11 mouse cellular contexts compared by ENCODE assay signal in genomic region chr9:20760813-20761212, GRCm38 (mm10). TPM values are rescaled to one million over a fixed set of nuclear protein-coding genes. Genes with fewer than 3 reads are reported as not detected.
A peak's percentile ranks its signal among the peaks of the same experiment; 100 is the strongest.
DNase-seq lines count a peak whose midpoint lies in the region; ATAC-seq lines count a peak whose summit lies in the region.
"Had no signal": no experiment of that assay in that cellular context is flagged by ENCODE, and none has a peak within 500 bp of the region (broad histone marks: within the 10 kb centered on the region; RNA-seq: fewer than 3 reads in every experiment).

No protein-coding gene starts in this region.

- peak; percentile 86 for DNase-seq in Muller cell, postnatal 12 days (ENCODE audit: inconsistent ontology term)
- DNase-seq in adrenal gland, postnatal 14 days, result peak; percentile 84
- no peak for DNase-seq in layer of hippocampus, adult 9-11 months
- DNase-seq in embryo, embryonic 10 days (ENCODE audit: low spot score), result no peak
- DNase-seq in forebrain, embryonic 10.5 days (ENCODE audit: extremely low spot score, low spot score), result no peak

- H3K4me2 ChIP-seq in heart, embryonic 16.5 days (ENCODE audit: low read depth, low read length), result no peak overlapping the region
- no peak overlapping the region for H3K4me2 ChIP-seq in lung, embryonic 16.5 days (ENCODE audit: low read depth, low read length)
- H3K4me2 ChIP-seq: liver, embryonic 15.5 days; stomach, embryonic 15.5 days had no signal

- H3K9ac ChIP-seq in heart, embryonic 16.5 days (ENCODE audit: low read length), result no peak overlapping the region
- no peak overlapping the region for H3K9ac ChIP-seq in lung, embryonic 16.5 days (ENCODE audit: low read length)
- H3K9ac ChIP-seq: liver, embryonic 15.5 days; stomach, embryonic 15.5 days had no signal

- ATAC-seq in heart, embryonic 16.5 days (replicated peaks; ENCODE audit: extremely low read depth, insufficient read depth, low FRiP score), result peak; percentile 81
- peak; percentile 47 for ATAC-seq in lung, embryonic 16.5 days (ENCODE audit: low read depth)
- ATAC-seq in activated CD4-positive, CD25-positive, alpha-beta regulatory T cell, adult 4 months, result no peak

- WGBS in heart, embryonic 16.5 days, result 38% methylated on average over 12 of the region's 12 CpGs
- WGBS in lung, embryonic 16.5 days, result 49% methylated on average over 12 of the region's 12 CpGs
- WGBS in forebrain, embryonic 10.5 days, result 73% methylated on average over 12 of the region's 12 CpGs

- no peaks in the 10 kb centered on the region; the same call in 1 of the 2 replicates for H3K27me3 ChIP-seq in heart, embryonic 16.5 days (ENCODE audit: control insufficient read depth, insufficient read depth, low read length)
- no peaks in the 10 kb centered on the region for H3K27me3 ChIP-seq in lung, embryonic 16.5 days (ENCODE audit: control insufficient read depth, insufficient read depth, low read depth, low read length)
- no peaks in the 10 kb centered on the region for H3K27me3 ChIP-seq in forebrain, embryonic 10.5 days (ENCODE audit: poor library complexity, severe bottlenecking)
- H3K27me3 ChIP-seq: stomach, embryonic 15.5 days had no signal

- H3K4me3 ChIP-seq in heart, embryonic 16.5 days (ENCODE audit: low read length), result no peak overlapping the region
- no peak overlapping the region for H3K4me3 ChIP-seq in lung, embryonic 16.5 days (ENCODE audit: low read length)
- H3K4me3 ChIP-seq in forebrain, embryonic 10.5 days, result no peak overlapping the region
- H3K4me3 ChIP-seq: liver, embryonic 15.5 days; stomach, embryonic 15.5 days had no signal

- no peaks in the 10 kb centered on the region for H3K9me3 ChIP-seq in heart, embryonic 16.5 days (replicated peaks; ENCODE audit: control insufficient read depth, low read length)
- H3K9me3 ChIP-seq in lung, embryonic 16.5 days (ENCODE audit: control insufficient read depth, low read length), result no peaks in the 10 kb centered on the region; the same call in 1 of the 2 replicates
- H3K9me3 ChIP-seq in forebrain, embryonic 10.5 days, result no peaks in the 10 kb centered on the region
- H3K9me3 ChIP-seq: liver, embryonic 15.5 days; stomach, embryonic 15.5 days had no signal

- H3K4me1 ChIP-seq in heart, embryonic 16.5 days (ENCODE audit: control insufficient read depth, insufficient read depth, low read length), result peaks cover 5% of the 10 kb centered on the region; the same call in 1 of the 2 replicates
- no peaks in the 10 kb centered on the region for H3K4me1 ChIP-seq in lung, embryonic 16.5 days (replicated peaks; ENCODE audit: control insufficient read depth, insufficient read depth, low read length)
- H3K4me1 ChIP-seq in forebrain, embryonic 10.5 days, result peaks cover 10% of the 10 kb centered on the region

- H3K36me3 ChIP-seq in heart, embryonic 16.5 days (ENCODE audit: control insufficient read depth, insufficient read depth), result no peaks in the 10 kb centered on the region
- no peaks in the 10 kb centered on the region for H3K36me3 ChIP-seq in lung, embryonic 16.5 days (ENCODE audit: control insufficient read depth, insufficient read depth, low read length)
- no peaks in the 10 kb centered on the region for H3K36me3 ChIP-seq in forebrain, embryonic 10.5 days (replicated peaks)
- H3K36me3 ChIP-seq: liver, embryonic 15.5 days; stomach, embryonic 15.5 days had no signal

- H3K27ac ChIP-seq in heart, embryonic 16.5 days (ENCODE audit: low read length), result no peak overlapping the region
- no peak overlapping the region for H3K27ac ChIP-seq in lung, embryonic 16.5 days (ENCODE audit: low read length)
- no peak overlapping the region for H3K27ac ChIP-seq in forebrain, embryonic 10.5 days
- H3K27ac ChIP-seq: liver, embryonic 15.5 days; stomach, embryonic 15.5 days had no signal

RNA-seq across cellular contexts. Expression of gene Olfm2, which starts 14.7 kb away (rescaled TPM):
- 1.6 and 2.4 TPM in 2 replicates for total RNA-seq in adrenal gland, postnatal 14 days (2021)
- 1.4 and 1.7 TPM in 2 replicates for polyA plus RNA-seq in heart, embryonic 16.5 days (2015; fragmentation: Nextera tagmentation; extraction: Ambion mirVana)
- 2.9 and 3.7 TPM in 2 replicates for polyA plus RNA-seq in lung, embryonic 16.5 days (2015; fragmentation: Nextera tagmentation; extraction: Ambion mirVana)
- polyA plus RNA-seq in activated CD4-positive, CD25-positive, alpha-beta regulatory T cell, adult 4 months (2017; shearing (Covaris generic)), result under 1 TPM in 1 of 2 experiments, not detected in 1; 0.25 TPM
- polyA plus RNA-seq in forebrain, embryonic 10.5 days (2016; fragmentation: Nextera tagmentation; extraction: Ambion mirVana), result 10.4 and 14.0 TPM in 2 replicates

RNA-seq across cellular contexts. Expression of gene Col5a3, which starts 54.1 kb away (rescaled TPM):
- 114 and 117 TPM in 2 replicates for total RNA-seq in adrenal gland, postnatal 14 days (2021)
- 1.9 and 2.1 TPM in 2 replicates for polyA plus RNA-seq in heart, embryonic 16.5 days (2015; fragmentation: Nextera tagmentation; extraction: Ambion mirVana)
- polyA plus RNA-seq in lung, embryonic 16.5 days (2015; fragmentation: Nextera tagmentation; extraction: Ambion mirVana), result 1.2 and 1.8 TPM in 2 replicates
- polyA plus RNA-seq in activated CD4-positive, CD25-positive, alpha-beta regulatory T cell, adult 4 months (2017; shearing (Covaris generic)), result not detected
- 0.26 and 0.27 TPM in 2 replicates for polyA plus RNA-seq in forebrain, embryonic 10.5 days (2016; fragmentation: Nextera tagmentation; extraction: Ambion mirVana)

RNA-seq across cellular contexts. Expression of gene Rdh8, which starts 57.5 kb away (rescaled TPM):
- not detected in 2 replicates for total RNA-seq in adrenal gland, postnatal 14 days (2021)
- not detected in 2 replicates for polyA plus RNA-seq in heart, embryonic 16.5 days (2015; fragmentation: Nextera tagmentation; extraction: Ambion mirVana)
- polyA plus RNA-seq in lung, embryonic 16.5 days (2015; fragmentation: Nextera tagmentation; extraction: Ambion mirVana), result not detected in 2 replicates
- not detected for polyA plus RNA-seq in activated CD4-positive, CD25-positive, alpha-beta regulatory T cell, adult 4 months (2017; shearing (Covaris generic))
- not detected in 2 replicates for polyA plus RNA-seq in forebrain, embryonic 10.5 days (2016; fragmentation: Nextera tagmentation; extraction: Ambion mirVana)
- polyA plus RNA-seq: cortical plate, adult 2 months; liver, embryonic 15.5 days; stomach, embryonic 15.5 days had no signal

Comparison
In these comparisons a context has a peak if more than half of its experiments do, and no peak if none do; other contexts are left out.
1. DNase-seq: peak in Muller cell, postnatal 12 days (single experiment) and adrenal gland, postnatal 14 days (single experiment); none in layer of hippocampus, adult 9-11 months (single experiment), embryo, embryonic 10 days (single experiment) and forebrain, embryonic 10.5 days (single experiment).